Mouse (Mus musculus): ENCODE data around the gene Itpkc.

DNA sequence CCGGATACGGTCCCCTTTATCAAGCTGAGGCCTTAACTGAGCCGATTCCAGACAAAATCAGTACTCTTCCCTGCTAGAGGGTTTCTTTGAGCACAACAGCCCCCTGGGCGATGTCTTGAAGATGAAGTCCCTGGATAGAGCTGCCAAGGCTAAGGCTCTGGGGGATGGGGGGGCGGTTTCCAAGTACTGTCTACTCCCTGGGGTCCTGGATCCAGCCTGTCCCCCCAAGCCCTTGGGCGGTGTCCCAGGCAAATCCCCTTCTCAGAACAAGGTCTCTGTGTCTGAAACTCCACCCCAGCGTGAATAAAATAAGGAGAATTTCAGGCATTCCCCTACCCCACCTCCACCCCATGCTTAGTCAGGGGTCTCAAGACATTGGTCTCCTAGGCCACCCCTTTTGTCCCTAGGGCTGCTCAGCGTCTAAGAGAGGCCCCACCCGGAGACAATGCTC, 30.8 kb upstream of the Itpkc start:
- TF ChIP-seq POLR2A (IDR thresholded peaks at IDR 0.05; ENCODE audit: low read depth, low read length) (no peak), ZKSCAN1 (IDR thresholded peaks at IDR 0.05; ENCODE audit: borderline replicate concordance, low read depth, low read length) (no peak), USF2 (conservative IDR thresholded peaks at IDR 0.05; ENCODE audit: low read depth, low read length) (no peak), JUND (conservative IDR thresholded peaks at IDR 0.05; ENCODE audit: low read depth, low read length) (no peak), EP300 (IDR thresholded peaks at IDR 0.05; ENCODE audit: low read length) (no peak), POLR2AphosphoS2 (IDR thresholded peaks at IDR 0.05; ENCODE audit: low read depth, low read length) (no peak), IRF4 (IDR thresholded peaks at IDR 0.05; ENCODE audit: low read depth, low read length) (no peak)
